Mouse (Mus musculus) left cerebral cortex, adult 8-10 months (tissue): ENCODE results near the gene Ccdc85c. TPM values are rescaled to one million over a fixed set of nuclear protein-coding genes. Genes with fewer than 3 reads are reported as not detected.

ENCODE experiments used
- DNase-seq, 2 experiments: peaks; one replicate each; pipeline ENCODE4 v3.0.0; 2022; ENCODE audit warnings: low spot score in 2 of 2
- total RNA-seq, 4 experiments: library from RNA; stranded (reverse); gene quantifications; 2 replicates each; pipeline ENCODE4 v1.2.4; 2022

Gene Ccdc85c
- total RNA-seq, 4 experiments from 2014 or later: 71.7 to 85.8 (median 80.1) TPM

DNA sequence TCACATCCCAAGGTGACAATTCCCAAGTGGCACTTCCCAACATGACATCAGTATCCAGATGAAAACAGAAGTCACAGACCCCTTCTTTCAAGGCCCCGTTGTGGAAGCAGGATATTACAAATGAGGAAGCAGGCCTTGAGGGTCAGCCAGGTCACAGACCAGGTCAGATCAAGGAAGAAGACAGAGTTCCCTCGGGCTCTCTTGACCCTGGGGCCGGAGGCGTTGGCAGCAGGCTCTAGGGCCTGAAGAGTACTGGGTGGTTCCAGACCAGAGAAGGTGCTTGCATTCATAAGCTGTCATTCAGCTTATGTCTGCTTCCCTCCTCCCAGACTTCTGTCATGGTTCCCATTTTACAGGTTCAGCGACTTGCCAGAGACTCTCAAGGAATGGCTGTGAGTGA, 5.5 kb downstream of the Ccdc85c start:
- no peak for DNase-seq

DNA sequence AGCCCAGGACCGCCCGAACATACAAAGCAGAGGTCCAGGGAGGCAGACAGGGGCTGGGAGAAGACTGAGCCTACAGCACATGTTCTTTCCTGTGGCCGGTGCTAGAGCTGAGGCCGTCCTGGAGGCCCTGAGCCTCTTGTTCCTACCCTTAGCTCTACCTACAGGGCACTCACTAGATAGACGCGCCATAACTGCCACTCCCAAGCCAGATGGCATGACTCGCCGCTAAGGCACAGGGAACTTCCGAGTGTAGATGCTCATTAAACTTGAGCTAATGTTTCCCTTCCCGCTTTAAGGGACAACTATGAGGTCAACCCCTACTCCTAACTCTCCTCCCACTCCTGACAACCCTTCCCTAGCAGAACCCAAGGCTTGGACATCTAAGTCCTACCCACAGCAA, 6.3 kb downstream of the Ccdc85c start:
- no peak for DNase-seq

DNA sequence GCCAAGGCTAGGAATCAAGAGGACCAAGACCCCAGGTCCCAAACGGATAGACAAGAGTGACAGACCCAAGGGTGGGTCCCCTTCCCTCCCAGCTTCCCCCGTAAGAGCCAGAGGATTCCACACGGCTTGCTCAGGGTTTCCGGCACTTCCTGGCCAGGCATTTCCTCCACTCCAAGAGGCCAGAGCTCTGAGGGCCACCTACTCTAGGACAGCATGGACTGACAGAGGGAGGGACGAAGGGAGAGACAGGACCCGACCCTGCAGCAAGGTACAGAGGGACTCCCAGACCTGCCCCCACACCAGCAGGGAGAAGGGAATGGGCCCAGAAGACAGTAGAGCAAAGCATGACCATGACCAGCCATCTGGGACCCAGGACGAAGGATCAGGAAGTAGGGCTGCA, 7.6 kb downstream of the Ccdc85c start:
- DNase-seq: no peak

DNA sequence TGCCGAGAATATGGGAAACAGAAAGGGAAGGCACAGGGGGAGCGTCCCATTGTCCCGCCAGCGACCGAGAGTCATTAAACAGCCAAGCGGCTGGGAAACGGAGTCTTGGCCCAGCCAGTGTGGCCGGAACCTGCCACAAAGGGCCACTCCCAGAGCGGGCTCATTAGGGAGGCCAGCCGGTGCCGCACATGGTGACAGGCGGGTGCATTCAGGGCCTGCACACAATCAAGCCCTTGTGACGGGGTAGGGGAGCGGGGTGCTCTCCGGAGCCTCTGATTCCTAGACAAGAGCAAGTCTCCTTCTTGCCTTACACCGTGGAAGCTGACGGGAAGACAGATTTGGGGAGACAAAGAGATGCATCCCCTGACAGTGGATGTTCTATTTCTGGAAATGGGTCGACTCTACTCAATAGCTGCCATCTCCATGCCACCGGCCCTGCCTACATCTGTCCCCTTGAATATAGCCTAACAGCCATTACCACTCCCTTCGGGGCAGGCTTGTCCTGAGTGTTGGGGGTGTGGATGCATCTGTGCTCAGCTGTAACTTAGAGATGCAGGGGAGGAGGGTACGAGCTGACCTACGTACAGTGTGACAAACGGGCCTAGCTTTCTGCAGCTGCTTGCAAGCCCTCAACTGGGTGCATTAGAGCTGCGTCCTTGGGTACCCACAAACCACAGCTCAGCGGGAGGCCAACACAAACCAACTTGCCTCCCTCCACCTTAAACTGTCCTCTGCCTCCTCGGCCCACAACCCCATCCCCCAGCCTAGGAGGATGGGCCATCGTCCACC, 9.2 kb downstream of the Ccdc85c start:
- no peak for DNase-seq

DNA sequence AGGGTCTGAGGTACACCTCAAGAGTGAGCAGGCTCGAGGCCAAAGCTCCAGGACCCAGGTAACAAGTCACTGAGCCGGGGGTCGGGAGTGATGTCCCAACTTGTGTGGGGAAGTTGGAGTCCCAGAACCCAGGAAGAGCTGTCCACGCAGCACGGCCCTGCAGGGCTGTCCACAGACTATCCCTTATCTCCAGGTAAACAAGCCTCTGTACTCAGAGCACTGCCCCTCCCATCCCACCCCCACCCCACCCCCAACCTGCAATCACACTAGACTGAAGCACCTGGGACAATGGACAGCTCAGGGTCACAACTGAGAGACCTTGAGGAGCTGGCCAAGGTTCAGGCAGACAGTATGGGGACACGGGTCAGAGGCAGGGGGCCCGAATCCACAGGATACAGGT, 10.3 kb downstream of the Ccdc85c start:
- DNase-seq: no peak

DNA sequence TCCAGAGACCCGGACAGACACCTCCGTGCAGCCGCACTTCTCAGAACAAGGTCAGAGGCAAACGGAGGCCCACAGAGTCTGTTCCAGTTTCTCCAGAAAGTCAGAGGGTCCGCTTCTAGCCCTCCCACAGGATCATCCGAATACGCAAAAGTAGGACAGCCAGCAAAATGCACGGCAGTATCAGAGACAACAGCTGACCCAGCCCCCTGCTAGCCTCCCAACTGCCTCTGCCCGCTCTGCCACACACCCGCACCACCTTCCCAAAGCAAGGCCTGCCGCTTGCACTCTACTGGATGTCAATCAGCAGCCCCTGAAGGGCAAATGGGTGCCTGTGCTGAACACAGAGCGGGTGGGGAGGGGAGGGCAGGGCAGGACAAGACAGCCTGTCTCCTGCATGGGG, 14.3 kb downstream of the Ccdc85c start:
- DNase-seq: no peak

DNA sequence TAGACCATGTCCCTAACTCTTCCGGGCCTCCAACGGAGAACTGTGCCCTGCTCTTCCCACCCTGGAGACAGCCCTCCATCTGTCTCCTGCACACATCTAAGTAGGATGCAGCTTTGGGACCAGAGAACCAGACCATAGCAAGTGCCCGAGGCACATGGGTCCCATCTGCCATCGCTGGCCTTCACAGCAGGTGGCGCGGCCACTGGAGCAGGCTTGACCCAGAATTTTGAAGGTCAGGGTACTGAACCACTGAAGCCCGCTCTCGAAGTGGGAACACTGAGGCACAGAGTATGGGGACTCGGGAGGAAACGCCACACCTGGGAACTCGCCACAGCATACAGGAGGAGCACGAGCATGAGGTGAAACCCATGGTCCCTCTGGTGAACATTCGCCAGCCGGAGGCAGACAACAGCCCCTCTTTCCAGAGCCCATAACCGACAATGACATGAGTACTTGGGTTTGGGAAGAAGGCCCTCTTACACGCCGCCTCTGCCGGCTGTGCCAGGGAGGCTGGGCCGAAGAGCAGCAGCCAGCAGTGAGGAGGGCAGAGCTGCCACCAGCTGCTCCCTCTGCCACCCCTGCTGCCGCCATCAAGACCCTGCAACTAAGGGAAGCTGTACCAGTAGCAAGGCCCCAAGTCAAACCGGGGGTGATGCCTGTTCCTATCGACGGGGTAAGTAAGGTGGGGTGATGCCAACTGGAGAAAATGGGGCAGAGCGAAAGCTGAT, 15.7 kb downstream of the Ccdc85c start:
- DNase-seq: no peak

DNA sequence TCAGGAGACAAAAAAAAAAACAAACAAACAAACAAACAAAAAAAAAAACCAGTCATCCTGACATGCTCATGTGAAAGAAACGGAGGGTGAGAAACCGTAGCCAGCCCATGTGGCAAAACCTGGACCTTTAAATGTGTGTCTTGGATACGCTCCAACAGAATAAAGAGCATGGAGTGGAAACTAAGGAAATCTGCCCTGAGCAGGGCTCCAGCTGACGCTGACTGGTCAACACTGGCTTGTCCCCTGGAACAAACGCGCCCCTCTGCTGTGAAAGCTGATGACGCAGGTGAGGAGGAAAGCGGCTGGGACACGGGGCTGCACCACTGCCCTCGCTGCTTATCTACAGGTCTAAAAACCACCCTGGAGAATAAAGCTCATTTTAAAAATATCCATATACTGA, 18.5 kb downstream of the Ccdc85c start:
- DNase-seq: no peak

DNA sequence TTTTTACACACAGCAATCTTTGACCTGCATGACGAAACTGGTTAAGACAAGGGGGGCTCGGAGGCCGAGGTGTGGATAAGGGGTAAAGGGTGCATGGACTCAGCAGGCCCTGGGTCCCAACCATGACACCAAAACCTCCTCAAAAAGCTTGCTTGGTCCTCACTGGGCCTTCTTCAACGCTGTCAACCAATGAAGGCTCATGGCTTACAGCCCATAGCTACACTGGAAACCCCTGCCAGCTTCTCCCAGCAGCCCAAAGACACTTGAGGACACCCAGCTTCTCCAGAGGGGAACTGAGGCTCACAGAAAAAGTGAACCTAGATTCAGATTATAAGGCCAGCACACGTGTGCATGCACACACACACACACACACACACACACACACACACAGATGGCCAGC, 19.3 kb downstream of the Ccdc85c start:
- no peak for DNase-seq

DNA sequence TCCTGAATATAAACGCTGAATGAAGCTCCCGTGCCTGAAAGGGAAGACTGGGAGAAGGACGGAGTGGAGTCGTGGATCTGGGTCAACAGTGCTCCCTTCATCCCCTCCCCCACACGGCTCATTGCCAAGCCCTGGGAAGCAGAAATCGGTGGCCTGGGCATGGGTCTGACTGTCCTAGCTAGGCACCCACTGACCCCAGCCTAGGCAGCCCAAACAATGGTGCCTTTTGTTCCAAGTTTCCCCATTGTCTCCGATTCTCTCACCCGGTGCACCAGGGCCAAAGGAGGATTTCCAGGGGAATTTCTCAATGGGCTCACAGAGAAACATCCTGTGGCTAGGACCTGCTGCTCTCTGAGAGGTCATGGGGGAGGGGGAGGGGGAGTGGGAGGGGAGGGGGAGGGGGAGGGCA, 19.7 kb downstream of the Ccdc85c start:
- DNase-seq: peak in 1 of 2 experiments; percentile 58

DNA sequence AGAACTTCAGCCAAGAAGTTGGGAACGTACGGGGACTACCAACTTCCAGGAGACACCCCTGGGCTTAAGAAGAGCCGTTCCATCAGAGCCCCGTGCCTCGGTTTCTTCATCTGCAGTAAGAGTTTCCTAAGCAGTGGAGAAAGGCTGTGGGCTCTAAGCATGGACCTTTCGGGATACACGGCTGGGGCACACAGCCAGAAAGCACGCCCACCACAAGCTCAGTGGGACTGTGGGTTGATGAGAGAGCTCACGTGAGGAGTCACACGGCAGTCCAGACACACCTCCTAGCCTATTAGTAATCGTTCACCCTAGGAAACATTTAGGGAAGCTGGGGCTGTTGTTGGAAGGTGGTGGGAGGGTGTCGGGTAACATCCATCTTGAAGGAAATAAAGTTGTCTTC, 22.2 kb downstream of the Ccdc85c start:
- DNase-seq: no peak

DNA sequence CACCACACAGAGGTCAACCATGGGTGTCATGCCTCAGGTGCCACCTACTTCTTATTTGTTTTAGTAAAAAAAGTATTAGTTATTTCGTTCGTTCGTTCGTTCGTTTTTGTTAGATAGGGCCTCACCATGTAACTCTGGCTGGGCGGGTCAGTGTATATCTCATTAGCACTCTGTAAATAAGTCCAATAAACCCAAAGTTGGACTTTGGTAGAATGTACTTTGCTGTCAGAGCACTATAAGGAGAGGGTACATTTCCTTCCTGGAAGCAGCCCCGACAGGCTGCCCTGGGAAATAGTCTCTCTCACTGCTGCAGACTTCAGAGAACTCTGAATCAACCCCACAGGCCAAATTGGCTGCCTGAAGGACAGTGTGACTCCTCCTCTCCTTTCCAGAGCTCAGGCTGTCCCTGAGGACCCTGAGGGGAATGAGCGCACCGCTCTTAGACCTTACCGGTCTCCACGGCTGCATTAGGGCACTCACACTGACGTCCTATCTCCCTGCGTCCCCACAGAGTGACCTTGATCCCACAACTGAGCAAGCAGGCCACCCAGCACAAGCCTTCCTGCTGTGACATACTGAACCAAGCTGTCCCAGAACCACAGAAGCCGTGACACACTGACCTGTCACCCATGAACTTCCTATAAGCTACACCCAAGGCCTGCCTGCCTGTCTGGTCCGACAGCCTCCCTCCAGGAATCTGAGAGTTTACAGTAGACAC, 23.2 kb downstream of the Ccdc85c start:
- no peak for DNase-seq

DNA sequence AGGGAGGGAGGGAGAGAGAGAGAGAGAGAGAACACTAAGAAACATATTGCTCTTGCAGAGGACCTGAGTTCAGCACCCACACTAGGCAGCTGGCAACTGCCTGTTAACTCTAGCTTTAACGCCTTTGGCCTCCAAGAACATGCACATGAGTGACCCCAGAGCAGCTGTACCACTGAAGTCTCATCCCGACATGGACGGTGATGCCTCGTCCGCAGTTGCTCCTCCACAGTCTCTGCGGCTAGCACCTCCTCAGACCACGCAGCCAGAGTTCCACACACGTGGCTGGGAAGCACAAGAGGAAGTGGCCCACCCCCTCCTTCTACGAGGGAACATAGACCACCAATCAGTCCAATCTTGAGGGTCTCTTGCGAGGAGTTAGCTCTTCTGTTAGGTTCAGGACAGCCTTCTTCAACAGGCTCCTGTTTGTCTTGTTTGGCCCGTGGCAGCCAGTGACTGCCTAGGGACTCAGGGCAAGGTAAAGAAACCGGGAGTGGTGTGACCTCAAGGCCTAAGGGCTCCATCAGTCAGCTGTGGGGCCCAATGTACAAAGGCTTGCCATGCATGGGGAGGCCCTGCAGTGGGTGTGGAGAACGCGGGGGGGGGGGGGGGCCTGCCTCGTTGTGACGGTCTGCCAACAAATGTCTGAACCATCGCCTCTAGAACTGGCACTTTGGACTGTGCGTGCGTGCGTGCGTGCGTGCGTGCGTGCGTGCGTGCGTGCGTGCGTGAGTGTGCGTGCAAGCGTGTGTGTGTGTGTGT, 24.0 kb downstream of the Ccdc85c start:
- DNase-seq: no peak

DNA sequence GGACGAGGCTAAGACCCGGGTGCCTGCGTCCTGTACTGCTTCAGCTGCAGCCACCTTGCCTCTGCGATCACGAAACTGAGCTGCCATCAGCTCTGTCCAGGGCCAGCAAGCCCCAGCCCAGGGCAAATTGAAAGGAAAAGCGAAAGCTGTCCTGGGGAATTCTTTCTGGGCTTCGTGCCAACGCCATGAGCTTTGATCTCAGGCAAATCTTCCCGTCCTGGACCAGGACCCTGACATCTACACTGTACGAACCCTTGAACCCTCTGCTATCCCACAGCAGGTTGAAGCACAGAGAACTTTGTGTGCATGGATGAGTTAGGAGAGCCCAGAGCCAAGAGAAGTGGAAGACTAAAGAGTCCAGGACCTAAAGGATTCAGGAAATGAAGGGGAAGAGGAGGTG, 25.7 kb downstream of the Ccdc85c start:
- DNase-seq: no peak

DNA sequence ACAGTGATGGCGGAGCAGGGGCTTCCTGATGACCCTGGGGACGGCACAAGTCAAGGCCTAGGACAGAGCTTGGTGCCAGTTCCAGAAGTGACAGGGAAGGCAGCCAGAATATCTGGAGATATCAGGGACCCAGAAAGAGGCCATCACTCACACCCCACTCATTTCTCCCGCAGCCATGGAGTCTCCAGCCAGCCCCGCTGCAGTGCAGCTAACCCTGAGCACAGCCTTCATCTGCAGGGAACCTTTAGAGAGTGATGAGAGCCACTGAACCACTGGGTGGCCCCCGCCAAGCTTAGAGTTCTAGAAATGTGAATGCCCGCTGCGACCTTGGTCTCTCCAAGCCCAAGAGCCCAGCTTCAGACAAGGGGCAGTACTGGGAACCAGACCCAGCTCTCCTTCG, 26.2 kb downstream of the Ccdc85c start:
- no peak for DNase-seq

DNA sequence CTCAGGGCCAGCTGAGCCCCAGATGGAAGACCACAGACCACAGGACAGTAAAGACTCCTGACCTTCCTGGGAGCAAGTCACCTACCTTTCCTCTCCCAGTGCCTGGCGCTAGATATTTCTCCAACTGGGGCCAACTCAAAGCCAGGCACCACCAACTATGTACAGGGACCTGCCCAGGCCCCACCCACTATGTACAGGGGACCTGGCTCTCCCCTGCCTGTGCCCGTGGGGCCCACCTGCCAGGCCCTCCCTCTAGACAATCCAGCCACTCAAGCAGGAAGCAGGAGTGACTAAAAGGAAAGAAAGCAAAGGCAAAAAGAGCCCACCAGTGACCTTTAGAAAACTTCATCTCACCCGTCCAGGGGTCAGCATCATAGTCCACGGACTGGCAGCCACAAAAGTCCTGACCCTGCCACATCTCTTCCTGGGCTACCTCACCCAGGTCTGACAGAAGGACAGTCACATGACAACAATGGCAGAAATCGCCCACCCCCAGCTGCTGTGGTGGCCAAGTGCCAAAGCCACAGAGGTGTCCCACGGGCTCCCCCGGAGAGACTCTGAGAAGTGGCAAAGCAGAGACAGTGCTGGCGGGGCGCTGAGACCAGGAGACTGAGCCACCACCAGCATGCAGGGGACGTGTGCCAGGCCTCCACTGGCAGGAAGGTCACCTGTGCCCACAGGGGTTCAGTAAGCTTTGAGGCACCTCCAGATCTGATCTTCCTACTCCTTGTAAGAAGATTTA, 28.3 kb downstream of the Ccdc85c start:
- DNase-seq: no peak

DNA sequence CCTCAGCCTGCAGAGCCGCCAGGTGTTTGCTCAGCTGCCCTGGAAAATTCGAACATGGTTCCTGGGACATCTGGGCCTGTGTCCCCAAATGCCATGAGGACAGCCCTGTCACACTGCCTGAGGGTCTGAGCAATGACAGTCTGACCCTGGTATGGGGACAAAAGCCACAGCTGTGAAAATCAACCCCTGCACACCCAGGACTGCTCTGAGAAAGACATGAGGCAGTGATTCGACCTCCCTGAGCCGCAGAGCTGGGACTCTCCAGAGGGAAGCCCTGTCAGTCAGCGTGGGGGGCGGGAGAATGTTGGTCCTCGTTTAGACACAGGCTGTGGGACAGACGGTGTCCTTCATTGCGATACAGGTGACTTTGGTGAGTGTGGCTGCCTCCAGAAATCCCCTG, 29.6 kb downstream of the Ccdc85c start:
- no peak for DNase-seq

DNA sequence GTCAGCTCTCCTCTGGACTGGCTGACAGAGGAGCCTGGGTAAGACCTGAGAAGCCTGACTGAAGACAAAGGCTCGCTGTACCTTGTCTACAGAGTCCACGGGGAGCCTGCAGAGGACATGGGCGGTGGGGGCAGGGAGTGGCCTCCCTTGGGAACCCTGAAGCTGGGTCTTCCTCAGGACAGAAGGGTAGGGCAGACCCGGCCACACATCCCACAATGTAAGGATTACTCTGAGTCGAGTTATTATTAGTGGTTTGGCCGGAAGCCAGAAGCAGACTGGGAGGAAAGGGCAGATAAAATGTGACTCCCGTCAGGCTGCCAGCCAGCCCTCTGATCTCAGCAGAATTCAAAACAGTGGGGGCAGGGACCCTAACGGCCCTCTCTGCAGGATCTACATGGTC, 30.4 kb downstream of the Ccdc85c start:
- DNase-seq: no peak

DNA sequence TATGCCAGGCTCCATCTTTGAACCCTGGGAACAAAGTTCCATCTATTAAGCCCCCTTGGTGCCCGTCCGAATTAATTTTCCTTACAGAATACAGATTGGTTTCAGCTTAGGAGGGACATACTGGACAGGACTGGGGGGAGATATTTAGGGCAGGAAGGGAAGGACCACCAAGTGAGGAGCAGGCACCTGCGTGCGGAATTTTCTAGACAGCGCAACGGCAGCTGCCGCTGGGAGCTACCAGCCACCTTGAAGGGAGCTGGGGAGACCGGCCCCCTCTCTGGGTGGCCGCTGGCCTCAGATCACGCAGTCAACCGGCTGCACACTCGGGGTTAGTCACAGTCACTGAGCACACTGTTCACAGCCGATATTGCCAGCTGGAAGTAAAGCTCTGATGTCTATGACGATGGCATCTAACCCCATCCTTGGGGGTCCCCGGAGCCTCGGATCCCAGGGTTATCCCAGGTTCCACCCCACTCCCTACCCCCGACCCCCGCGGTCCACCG, 32.9 kb downstream of the Ccdc85c start:
- no peak for DNase-seq

DNA sequence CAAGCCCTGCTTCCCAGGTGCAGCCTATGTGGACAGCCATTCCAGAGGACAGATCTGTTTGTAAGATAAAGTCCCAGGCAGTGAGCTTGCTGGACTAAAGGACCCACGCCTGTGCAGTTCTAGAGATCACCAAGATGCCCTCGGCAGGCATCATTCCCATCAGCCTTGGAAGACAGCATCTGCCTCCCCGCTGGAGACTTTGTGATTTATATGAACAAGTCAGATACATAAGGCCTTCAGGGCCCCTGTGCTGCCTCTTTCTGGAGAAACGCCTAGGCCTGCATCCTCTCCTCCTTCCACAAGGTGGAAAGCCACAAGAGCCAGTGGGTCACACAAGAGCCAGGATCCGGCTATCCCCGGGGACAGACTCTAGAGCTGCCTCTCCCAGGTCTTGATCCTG, 33.6 kb downstream of the Ccdc85c start:
- DNase-seq: no peak
